Mouse (Mus musculus) neural tube, embryonic 11.5 days (tissue): Measurements from ENCODE around the gene Ergic2. TPM values are rescaled to one million over a fixed set of nuclear protein-coding genes. Genes with fewer than 3 reads are reported as not detected.
"Not testable (repeated sequence)": the region's sequence is repeated elsewhere in the genome, so short reads cannot be mapped to it uniquely, and the experiment has no call there.

Source experiments
- ATAC-seq: fragments of 200-750 bp; cut with Nextera tagmentation; 2 replicates; pipeline ENCODE4 v1.8.0; 2017; ENCODE audit warnings: moderate number of reproducible peaks, mild to moderate bottlenecking, moderate TSS enrichment, moderate library complexity; ENCODE audit not compliant: insufficient read depth, low FRiP score, low TSS enrichment
- DNase-seq: peaks from one replicate; pipeline ENCODE4 v3.0.0-alpha.2; 2015; ENCODE audit warnings: low spot score
- H3K27ac ChIP-seq: fragments of 300-500 bp; sonication (generic); 2 replicates; pipeline ENCODE4 v1.5.1; 2014; ENCODE audit warnings: low read depth, mild to moderate bottlenecking, low read length
- H3K27me3 ChIP-seq: fragments of 300-500 bp; sonication (generic); 2 replicates; pipeline ENCODE4 v1.6.1; 2014; ENCODE audit warnings: mild to moderate bottlenecking, low read length, mixed read lengths; ENCODE audit not compliant: control insufficient read depth, insufficient read depth
- H3K36me3 ChIP-seq: fragments of 300-500 bp; sonication (generic); 2 replicates; pipeline ENCODE4 v1.6.1; 2014; ENCODE audit warnings: mild to moderate bottlenecking, low read length, moderate library complexity, mixed read lengths; ENCODE audit not compliant: control insufficient read depth, insufficient read depth
- H3K4me1 ChIP-seq: fragments of 300-500 bp; sonication (generic); 2 replicates; pipeline ENCODE4 v1.6.1; 2014; ENCODE audit warnings: low read length, mixed read lengths; ENCODE audit not compliant: control insufficient read depth, insufficient read depth
- H3K4me2 ChIP-seq: fragments of 300-500 bp; sonication (generic); 2 replicates; pipeline ENCODE4 v1.6.1; 2014; ENCODE audit warnings: low read depth, mild to moderate bottlenecking, moderate library complexity
- H3K4me3 ChIP-seq: fragments of 300-500 bp; sonication (generic); 2 replicates; pipeline ENCODE4 v1.5.1; 2014; ENCODE audit warnings: low read depth, low read length
- H3K9ac ChIP-seq: fragments of 300-500 bp; sonication (generic); 2 replicates; pipeline ENCODE4 v1.6.1; 2014; ENCODE audit warnings: mild to moderate bottlenecking, low read length
- H3K9me3 ChIP-seq: fragments of 300-500 bp; sonication (generic); 2 replicates; pipeline ENCODE4 v1.6.1; 2016; ENCODE audit warnings: low read length; ENCODE audit not compliant: control insufficient read depth
- WGBS: fragments of 180-500 bp; shearing (Covaris S2); extraction: QIAGEN DNeasy Blood & Tissue Kit; methylation state at CpG from one replicate; pipeline ENCODE4 v1.1.7; 2014; 5-methylcytosine and 5-hydroxymethylcytosine counted together
- polyA plus RNA-seq: library from polyadenylated mRNA; unstranded; fragments of >200 nt; fragmentation: Nextera tagmentation; extraction: Ambion mirVana; gene quantifications from 2 replicates; pipeline ENCODE4 v1.2.1, GENCODE M21; 2014

Gene Ergic2
- polyA plus RNA-seq, 1 experiment from 2014 or later = 210 TPM

DNA sequence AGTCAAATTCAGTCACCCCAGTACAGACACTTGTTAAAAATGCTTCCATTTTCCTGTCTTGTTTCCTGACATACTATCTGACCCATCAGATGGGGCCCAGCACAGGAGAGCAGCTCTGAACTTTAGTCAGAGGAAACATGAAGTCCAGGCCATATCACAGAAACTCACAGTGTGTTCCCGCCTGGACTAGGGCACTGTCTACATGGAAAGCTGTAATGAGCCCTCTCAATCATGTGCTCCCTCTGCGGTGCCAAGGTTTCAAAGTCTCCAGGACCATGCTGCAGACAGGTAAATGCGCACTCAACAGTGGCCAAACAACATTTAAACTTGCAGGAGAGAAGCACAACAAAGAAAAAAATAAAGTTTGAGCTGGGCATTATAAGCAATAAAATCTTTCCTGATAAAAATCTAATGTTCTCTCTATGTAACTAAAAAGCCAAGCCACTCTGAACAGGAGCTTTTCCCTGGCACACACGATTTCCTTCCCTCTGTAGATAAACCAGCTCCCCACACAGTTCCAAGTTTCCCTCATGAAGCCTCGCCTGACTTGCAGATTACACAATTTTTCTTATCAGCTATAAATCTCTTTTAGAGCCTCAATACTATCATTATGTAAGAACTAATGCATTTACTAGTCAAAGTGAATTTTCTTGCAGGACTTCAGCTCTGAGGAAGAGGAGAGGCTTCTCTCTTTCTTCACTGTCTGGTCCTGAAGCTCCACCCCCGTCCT, 18.0 kb downstream of the Ergic2 start:
- no peak overlapping the region for H3K4me3 ChIP-seq

DNA sequence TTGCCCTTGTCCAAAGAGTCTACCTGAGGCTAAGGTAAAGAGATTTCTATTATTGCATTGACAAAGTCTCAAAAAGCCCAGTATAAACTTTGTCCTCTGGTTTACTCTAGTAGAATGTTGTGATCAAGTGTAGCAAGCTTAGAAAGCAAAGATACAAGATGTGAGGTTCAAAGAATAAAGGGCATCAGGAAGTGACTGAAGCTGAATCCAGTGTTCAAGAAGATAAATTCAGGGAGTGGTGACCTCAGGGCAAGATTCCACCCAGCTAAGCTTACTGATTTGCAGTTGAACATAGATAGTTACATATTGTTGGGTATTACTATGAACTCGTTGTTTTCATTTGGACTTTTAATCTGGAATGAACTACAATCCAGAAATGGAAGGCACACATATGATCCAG, 26.5 kb downstream of the Ergic2 start:
- H3K4me2 ChIP-seq = no peak overlapping the region
- ATAC-seq (no peak), DNase-seq (no peak)
- peaks cover 5% of the 10 kb centered on the region for H3K36me3 ChIP-seq
- no peaks in the 10 kb centered on the region for H3K4me1 ChIP-seq
- H3K9ac ChIP-seq = no peak overlapping the region
- H3K27me3 ChIP-seq = no peaks in the 10 kb centered on the region
- H3K9me3 ChIP-seq = no peaks in the 10 kb centered on the region
- H3K4me3 ChIP-seq = no peak overlapping the region
- H3K27ac ChIP-seq = no peak overlapping the region
- WGBS = 94% methylated on average over 1 of the region's 1 CpGs

More for the DNA sequence above, 18.0 kb downstream of the Ergic2 start:
- DNase-seq (no peak), ATAC-seq (no peak)
- Histone ChIP-seq H3K4me2 (no peak overlapping the region), H3K27me3 (no peaks in the 10 kb centered on the region), H3K9me3 (no peaks in the 10 kb centered on the region), H3K4me1 (no peaks in the 10 kb centered on the region), H3K9ac (no peak overlapping the region), H3K27ac (no peak overlapping the region), H3K36me3 (peaks cover 5% of the 10 kb centered on the region)
- 94% methylated on average over 6 of the region's 6 CpGs for WGBS

DNA sequence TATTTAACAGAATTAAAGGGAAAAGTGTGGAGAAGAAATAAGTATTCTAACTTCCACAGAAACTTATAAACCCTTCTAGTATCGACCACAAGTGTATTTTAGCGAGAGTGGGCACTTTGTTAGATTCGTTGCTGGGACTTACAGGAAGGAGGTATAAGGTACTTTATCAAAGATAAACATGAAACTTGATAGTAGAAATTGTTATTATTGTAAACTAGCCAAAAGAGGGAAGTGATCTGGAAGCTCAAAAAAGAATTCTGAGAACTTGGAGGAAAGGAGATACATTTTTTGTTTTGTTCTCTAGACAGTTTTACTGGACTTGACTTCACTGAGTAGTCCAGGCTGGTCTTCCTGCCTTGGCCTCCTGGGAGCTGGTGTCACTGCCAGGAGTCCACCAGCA, 39.3 kb downstream of the Ergic2 start:
- WGBS = 92% methylated on average over 3 of the region's 3 CpGs
- no peaks in the 10 kb centered on the region for H3K4me1 ChIP-seq
- ATAC-seq (no peak), DNase-seq (no peak)
- H3K9ac ChIP-seq = no peak overlapping the region
- H3K4me2 ChIP-seq = no peak overlapping the region
- H3K9me3 ChIP-seq = no peaks in the 10 kb centered on the region
- H3K36me3 ChIP-seq = no peaks in the 10 kb centered on the region
- no peak overlapping the region for H3K4me3 ChIP-seq
- H3K27me3 ChIP-seq = no peaks in the 10 kb centered on the region
- no peak overlapping the region for H3K27ac ChIP-seq

DNA sequence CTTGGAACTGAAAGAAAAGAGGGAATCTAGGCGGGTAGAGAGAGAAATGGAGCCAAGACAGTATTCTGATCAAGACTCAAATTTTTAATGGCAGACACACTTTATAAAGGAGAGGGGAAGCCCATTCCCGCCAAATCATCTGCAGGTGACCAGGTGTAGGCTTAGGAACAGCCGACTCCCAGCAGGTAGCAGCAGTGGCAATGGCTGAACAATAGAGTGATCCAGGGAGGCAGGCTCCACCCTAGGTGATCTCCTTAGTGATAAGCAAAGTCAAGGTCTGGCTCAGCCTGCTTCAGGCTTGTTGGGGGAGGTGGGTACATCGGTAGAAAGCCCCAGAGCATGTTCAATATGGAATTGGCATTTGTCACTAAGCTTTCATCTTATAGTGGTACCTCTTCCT, 59.9 kb downstream of the Ergic2 start:
- not testable (repeated sequence) for H3K4me1 ChIP-seq, H3K4me2 ChIP-seq, H3K27me3 ChIP-seq, H3K9ac ChIP-seq, H3K4me3 ChIP-seq, DNase-seq, H3K36me3 ChIP-seq, H3K9me3 ChIP-seq, H3K27ac ChIP-seq, ATAC-seq
- WGBS = 61% methylated on average over 4 of the region's 4 CpGs

DNA sequence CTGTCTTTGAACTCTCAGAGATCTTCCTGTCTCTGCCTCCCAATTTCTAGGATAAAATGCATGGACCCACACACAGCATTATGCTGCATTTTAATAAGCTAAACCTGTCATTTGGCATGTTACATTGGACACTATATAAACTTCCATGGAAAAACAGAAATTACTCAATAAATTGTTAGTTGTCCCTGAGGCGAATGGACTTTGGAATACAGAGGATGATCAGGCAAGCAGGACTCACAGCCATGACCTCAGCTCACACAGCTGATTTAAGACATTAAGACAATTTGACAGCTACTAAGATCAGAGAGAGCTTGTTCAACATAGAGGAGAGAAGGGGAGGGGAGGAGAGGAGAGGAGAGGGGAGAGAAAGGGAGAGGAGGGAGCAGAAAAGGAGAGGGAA, 69.8 kb downstream of the Ergic2 start:
- Histone ChIP-seq H3K4me2 (no peak overlapping the region), H3K4me3 (no peak overlapping the region), H3K27ac (no peak overlapping the region), H3K27me3 (no peaks in the 10 kb centered on the region), H3K9ac (no peak overlapping the region), H3K36me3 (no peaks in the 10 kb centered on the region), H3K9me3 (no peaks in the 10 kb centered on the region), H3K4me1 (no peaks in the 10 kb centered on the region)
- ATAC-seq (no peak), DNase-seq (no peak)
- WGBS = 90% methylated on average over 1 of the region's 1 CpGs

DNA sequence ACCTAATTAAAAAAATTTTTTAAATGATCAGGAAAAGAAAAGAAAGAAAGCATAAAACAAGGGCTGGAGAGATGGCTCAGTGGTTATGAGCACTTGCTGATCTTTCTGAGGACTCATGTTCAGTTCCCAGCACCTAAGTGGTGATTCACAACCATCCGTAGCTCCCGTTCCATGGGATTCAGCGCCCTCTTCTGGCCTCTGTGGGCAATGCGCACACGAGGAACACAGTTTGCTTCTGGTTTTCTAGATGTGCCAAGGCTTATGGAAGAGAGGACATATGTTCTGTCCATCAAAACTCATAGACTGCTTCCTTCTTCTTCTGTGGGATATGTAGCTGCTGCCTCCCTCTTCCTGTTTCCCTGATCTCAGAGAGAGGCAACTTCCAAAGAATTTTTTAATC, 70.3 kb downstream of the Ergic2 start:
- Histone ChIP-seq H3K4me3 (no peak overlapping the region), H3K9me3 (no peaks in the 10 kb centered on the region), H3K9ac (no peak overlapping the region), H3K27me3 (no peaks in the 10 kb centered on the region), H3K4me1 (no peaks in the 10 kb centered on the region), H3K36me3 (no peaks in the 10 kb centered on the region), H3K4me2 (no peak overlapping the region), H3K27ac (no peak overlapping the region)
- no peak for ATAC-seq
- no peak for DNase-seq
- 73% methylated on average over 5 of the region's 5 CpGs for WGBS

DNA sequence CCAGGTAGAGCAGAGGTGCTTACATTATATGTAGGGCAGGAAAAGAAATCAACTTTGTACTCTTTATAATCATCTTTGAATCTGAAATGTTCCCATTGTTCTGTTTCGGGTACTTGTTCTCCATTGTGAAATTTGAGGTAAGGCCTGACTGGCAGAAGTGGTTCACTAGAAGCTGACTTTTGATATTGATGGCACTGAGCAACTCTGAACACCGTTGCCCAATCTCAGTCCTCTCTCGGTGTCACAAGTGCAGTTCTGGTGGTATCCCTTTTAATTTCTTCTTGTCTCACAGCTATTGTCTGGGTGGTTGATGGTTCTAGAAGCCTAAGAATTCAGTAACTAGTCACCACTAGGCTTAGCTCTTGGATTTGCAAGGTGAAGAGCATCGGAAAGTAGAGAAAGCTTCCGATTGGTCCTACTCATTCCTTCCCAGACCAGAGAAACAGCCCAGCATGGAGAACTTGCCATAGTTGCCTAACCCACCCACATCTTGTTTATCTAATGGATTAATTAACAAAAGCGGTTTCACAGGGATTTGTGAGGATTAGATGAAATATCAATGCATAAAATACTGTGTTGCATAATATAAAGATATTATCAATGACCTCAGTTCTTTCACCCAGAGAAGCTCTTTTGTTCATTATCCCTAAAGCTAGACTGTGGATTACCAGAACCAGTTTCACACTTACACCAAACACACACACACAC, 72.7 kb downstream of the Ergic2 start:
- no peak overlapping the region for H3K9ac ChIP-seq
- H3K9me3 ChIP-seq = no peaks in the 10 kb centered on the region
- H3K4me3 ChIP-seq = no peak overlapping the region
- no peaks in the 10 kb centered on the region for H3K4me1 ChIP-seq
- H3K36me3 ChIP-seq = no peaks in the 10 kb centered on the region
- no peak overlapping the region for H3K27ac ChIP-seq
- WGBS = 91% methylated on average over 6 of the region's 6 CpGs
- ATAC-seq = no peak
- no peak overlapping the region for H3K4me2 ChIP-seq
- H3K27me3 ChIP-seq = no peaks in the 10 kb centered on the region
- no peak for DNase-seq

DNA sequence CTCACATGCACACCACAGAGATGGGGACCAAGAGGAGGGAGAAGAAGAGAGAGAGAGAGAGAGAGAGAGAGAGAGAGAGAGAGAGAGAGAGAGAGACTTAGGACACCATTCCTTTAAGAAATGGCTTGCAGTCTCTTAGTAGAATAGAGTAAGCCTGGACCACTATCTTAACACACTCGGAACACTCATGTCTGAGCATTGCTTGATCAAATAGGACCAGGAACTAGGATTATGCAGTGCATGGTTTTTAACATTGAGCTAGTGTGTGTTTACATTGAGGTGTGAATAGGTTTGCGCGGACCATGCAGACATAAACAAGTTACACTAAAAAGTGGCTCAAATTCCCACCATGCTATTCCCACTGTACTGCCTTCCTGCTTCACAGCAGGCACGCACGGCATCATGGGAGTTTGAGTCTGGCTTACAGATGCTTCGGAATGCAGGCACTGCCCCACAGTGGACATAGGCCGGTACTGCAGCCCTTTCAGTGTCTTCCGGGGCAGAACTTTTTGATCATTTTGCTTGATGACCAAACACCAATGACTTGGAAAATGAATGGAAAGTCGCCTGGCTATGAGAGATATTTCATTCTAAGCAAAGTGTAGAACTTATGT, 76.3 kb downstream of the Ergic2 start:
- Histone ChIP-seq H3K9me3 (no peaks in the 10 kb centered on the region), H3K27me3 (no peaks in the 10 kb centered on the region), H3K4me1 (no peaks in the 10 kb centered on the region), H3K27ac (no peak overlapping the region), H3K4me2 (no peak overlapping the region), H3K36me3 (no peaks in the 10 kb centered on the region), H3K4me3 (no peak overlapping the region), H3K9ac (no peak overlapping the region)
- DNase-seq (peak; percentile 78), ATAC-seq (peak; percentile 85)
- WGBS = 32% methylated on average over 9 of the region's 9 CpGs

DNA sequence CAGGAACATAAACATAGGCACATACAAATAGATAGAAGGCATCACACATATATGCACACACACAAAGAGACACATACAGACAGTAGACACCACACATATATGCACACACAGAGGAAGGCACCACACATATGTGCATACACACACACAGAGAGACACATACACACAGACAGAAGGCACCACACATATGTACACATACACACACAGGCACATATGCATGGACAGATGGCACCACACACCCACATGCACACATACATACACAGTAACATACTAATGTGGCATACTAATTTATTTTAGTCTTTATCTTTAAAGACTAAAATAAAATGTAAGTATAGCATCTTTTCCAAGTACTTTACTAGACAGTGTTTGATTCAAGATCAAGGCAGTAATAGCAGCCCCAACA, 78.6 kb downstream of the Ergic2 start:
- H3K9me3 ChIP-seq = no peaks in the 10 kb centered on the region
- DNase-seq (no peak), ATAC-seq (no peak)
- no peak overlapping the region for H3K9ac ChIP-seq
- H3K4me3 ChIP-seq = no peak overlapping the region
- H3K4me1 ChIP-seq = no peaks in the 10 kb centered on the region
- H3K36me3 ChIP-seq = no peaks in the 10 kb centered on the region
- no peak overlapping the region for H3K4me2 ChIP-seq
- no peak overlapping the region for H3K27ac ChIP-seq
- H3K27me3 ChIP-seq = no peaks in the 10 kb centered on the region
